14 mouse cellular contexts compared by ENCODE assay signal in genomic region chr14:72389288-72389687, GRCm38 (mm10).
DNase-seq lines count a peak whose midpoint lies in the region; ATAC-seq and TF ChIP-seq lines count a peak whose summit lies in the region.
"Had no signal": no experiment of that assay in that cellular context is flagged by ENCODE, and none has a peak within 500 bp of the region (broad histone marks: within the 10 kb centered on the region; RNA-seq: fewer than 3 reads in every experiment).

No protein-coding gene starts in this region.

- peaks cover 9% of the 10 kb centered on the region; the same call in 1 of the 2 replicates for H3K4me1 ChIP-seq in kidney, embryonic 16.5 days (ENCODE audit: insufficient read depth, low read length)
- peaks cover 6% of the 10 kb centered on the region; the same call in 1 of the 2 replicates for H3K4me1 ChIP-seq in stomach, embryonic 14.5 days (ENCODE audit: control insufficient read depth, insufficient read depth, low read length)
- no peaks in the 10 kb centered on the region for H3K4me1 ChIP-seq in stomach, postnatal 0 days (replicated peaks; ENCODE audit: control insufficient read depth, insufficient read depth)
- H3K4me1 ChIP-seq in stomach, embryonic 16.5 days (ENCODE audit: control insufficient read depth, insufficient read depth, low read length), result no peaks in the 10 kb centered on the region; the same call in 1 of the 2 replicates
- H3K4me1 ChIP-seq: heart, embryonic 15.5 days had no signal

- H3K4me2 ChIP-seq in kidney, embryonic 16.5 days (replicated peaks; ENCODE audit: low read depth, low read length), result no peak overlapping the region
- no peak overlapping the region for H3K4me2 ChIP-seq in stomach, embryonic 14.5 days (replicated peaks; ENCODE audit: low read depth, low read length)
- H3K4me2 ChIP-seq in stomach, postnatal 0 days (replicated peaks; ENCODE audit: low read depth), result no peak overlapping the region
- H3K4me2 ChIP-seq in stomach, embryonic 16.5 days (ENCODE audit: low read depth, low read length), result no peak overlapping the region
- H3K4me2 ChIP-seq: heart, embryonic 15.5 days; hindbrain, embryonic 13.5 days; liver, embryonic 11.5 days had no signal

- 0 out of 2 replicates have a peak overlapping the region, but pooled peaks have one; percentile 24 for H3K27ac ChIP-seq in kidney, embryonic 16.5 days (ENCODE audit: low read length)
- H3K27ac ChIP-seq in stomach, embryonic 14.5 days (ENCODE audit: low read length), result peak overlapping the region; percentile 44; the same call in 1 of the 2 replicates
- H3K27ac ChIP-seq in stomach, postnatal 0 days (replicated peaks), result no peak overlapping the region
- peak overlapping the region; percentile 25; the same call in 1 of the 2 replicates for H3K27ac ChIP-seq in stomach, embryonic 16.5 days (ENCODE audit: low read length)
- H3K27ac ChIP-seq: forebrain, embryonic 10.5 days; heart, embryonic 15.5 days; hindbrain, embryonic 13.5 days had no signal

- TF ChIP-seq EP300 in stomach, postnatal 0 days (optimal IDR thresholded peaks at IDR 0.05), result no peak

- ATAC-seq in kidney, embryonic 16.5 days (ENCODE audit: low FRiP score, low TSS enrichment), result peak; percentile 67
- peak; percentile 62; the same call in 1 of the 2 replicates for ATAC-seq in stomach, embryonic 14.5 days (ENCODE audit: insufficient number of reproducible peaks, insufficient read depth, low FRiP score, low read depth)
- no peak for ATAC-seq in stomach, postnatal 0 days (ENCODE audit: low FRiP score, low TSS enrichment)
- peak; percentile 24; the same call in 1 of the 2 replicates for ATAC-seq in stomach, embryonic 16.5 days (ENCODE audit: insufficient read depth, low FRiP score)
- ATAC-seq: activated CD4-positive, CD25-positive, alpha-beta regulatory T cell, adult 4 months; midbrain, embryonic 16.5 days had no signal

- H3K9me3 ChIP-seq in kidney, embryonic 16.5 days (ENCODE audit: low read length), result no peaks in the 10 kb centered on the region
- no peaks in the 10 kb centered on the region for H3K9me3 ChIP-seq in stomach, embryonic 14.5 days (ENCODE audit: control insufficient read depth, low read depth, low read length)
- no peaks in the 10 kb centered on the region for H3K9me3 ChIP-seq in stomach, postnatal 0 days (ENCODE audit: control insufficient read depth, low read length)
- no peaks in the 10 kb centered on the region for H3K9me3 ChIP-seq in stomach, embryonic 16.5 days (replicated peaks; ENCODE audit: control insufficient read depth, low read length)
- H3K9me3 ChIP-seq: forebrain, embryonic 10.5 days; heart, embryonic 15.5 days; hindbrain, embryonic 13.5 days had no signal

- no peak for TF ChIP-seq CTCF in stomach, postnatal 0 days (IDR thresholded peaks at IDR 0.05; ENCODE audit: low read depth)

- H3K4me3 ChIP-seq in kidney, embryonic 16.5 days (ENCODE audit: low read length), result no peak overlapping the region
- H3K4me3 ChIP-seq in stomach, embryonic 14.5 days (ENCODE audit: low read depth, low read length), result no peak overlapping the region
- no peak overlapping the region for H3K4me3 ChIP-seq in stomach, postnatal 0 days (ENCODE audit: low read depth, low read length)
- H3K4me3 ChIP-seq in stomach, embryonic 16.5 days (replicated peaks; ENCODE audit: low read length), result no peak overlapping the region
- H3K4me3 ChIP-seq: forebrain, embryonic 10.5 days; heart, embryonic 15.5 days; hindbrain, embryonic 13.5 days had no signal

- DNase-seq in heart, adult 9 months (ENCODE audit: low spot score in 2 of 2), result peak; percentile 28 to 40
- DNase-seq in heart, adult 8-10 months (ENCODE audit: low spot score), result no peak
- no peak for DNase-seq in kidney, adult 8-10 months
- no peak for DNase-seq in stomach, postnatal 0 days (ENCODE audit: low spot score)
- no peak for DNase-seq in embryo, embryonic 11 days

- no peaks in the 10 kb centered on the region for H3K36me3 ChIP-seq in kidney, embryonic 16.5 days (ENCODE audit: insufficient read depth, low read length)
- no peaks in the 10 kb centered on the region for H3K36me3 ChIP-seq in stomach, embryonic 14.5 days (ENCODE audit: control insufficient read depth, insufficient read depth, low read length)
- H3K36me3 ChIP-seq in stomach, postnatal 0 days (ENCODE audit: control insufficient read depth, insufficient read depth, low read length), result no peaks in the 10 kb centered on the region
- no peaks in the 10 kb centered on the region for H3K36me3 ChIP-seq in stomach, embryonic 16.5 days (ENCODE audit: control insufficient read depth, insufficient read depth, low read length)
- H3K36me3 ChIP-seq: forebrain, embryonic 10.5 days; heart, embryonic 15.5 days; hindbrain, embryonic 13.5 days had no signal

- H3K9ac ChIP-seq in kidney, embryonic 16.5 days (replicated peaks; ENCODE audit: low read length), result no peak overlapping the region
- H3K9ac ChIP-seq in stomach, embryonic 14.5 days (replicated peaks; ENCODE audit: low read depth, low read length), result no peak overlapping the region
- H3K9ac ChIP-seq in stomach, postnatal 0 days (ENCODE audit: low read length), result no peak overlapping the region
- no peak overlapping the region for H3K9ac ChIP-seq in stomach, embryonic 16.5 days (ENCODE audit: low read length)
- H3K9ac ChIP-seq: heart, embryonic 15.5 days; hindbrain, embryonic 13.5 days had no signal

- WGBS in kidney, embryonic 16.5 days, result 55% methylated on average over 4 of the region's 4 CpGs
- 48% methylated on average over 4 of the region's 4 CpGs for WGBS in stomach, embryonic 14.5 days
- 44% methylated on average over 4 of the region's 4 CpGs for WGBS in stomach, postnatal 0 days
- WGBS in stomach, embryonic 16.5 days, result 63% methylated on average over 4 of the region's 4 CpGs

- no peaks in the 10 kb centered on the region for H3K27me3 ChIP-seq in kidney, embryonic 16.5 days (ENCODE audit: insufficient read depth, low read length)
- no peaks in the 10 kb centered on the region for H3K27me3 ChIP-seq in stomach, embryonic 14.5 days (ENCODE audit: control insufficient read depth, insufficient read depth, low read length)
- no peaks in the 10 kb centered on the region for H3K27me3 ChIP-seq in stomach, postnatal 0 days (ENCODE audit: control insufficient read depth, insufficient read depth, low read length)
- H3K27me3 ChIP-seq in stomach, embryonic 16.5 days (ENCODE audit: control insufficient read depth, insufficient read depth, low read length), result no peaks in the 10 kb centered on the region
- H3K27me3 ChIP-seq: heart, embryonic 15.5 days; hindbrain, embryonic 13.5 days had no signal

Comparison
In these comparisons a context has a peak if more than half of its experiments do, and no peak if none do; other contexts are left out.
1. DNase-seq: peak in heart, adult 9 months (2 of 2); none in heart, adult 8-10 months (single experiment), kidney, adult 8-10 months (0 of 2), stomach, postnatal 0 days (single experiment) and embryo, embryonic 11 days (single experiment).